Comparison of ENCODE assay signal across 8 mouse cellular contexts in the genomic region with DNA sequence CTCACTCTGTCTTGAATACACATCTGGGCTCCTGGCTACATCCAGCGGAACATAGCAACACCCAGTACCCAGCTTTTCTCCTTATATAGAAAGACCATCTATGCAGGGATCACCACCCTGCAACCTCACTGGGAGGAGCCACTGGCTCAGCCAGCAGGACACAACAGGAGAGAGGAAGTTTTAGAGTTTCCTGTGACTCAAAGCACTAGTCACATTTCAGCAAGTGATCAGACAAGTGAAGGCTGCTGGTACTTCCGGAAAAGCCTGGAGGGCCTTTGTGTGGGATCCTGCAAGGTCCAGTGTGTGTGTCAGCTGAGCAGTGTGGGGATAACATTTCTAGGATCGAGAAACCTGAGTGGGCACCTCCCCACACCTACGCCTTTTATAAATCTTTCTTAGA. TPM values are rescaled to one million over a fixed set of nuclear protein-coding genes. Genes with fewer than 3 reads are reported as not detected.
DNase-seq lines count a peak whose midpoint lies in the region; ATAC-seq and TF ChIP-seq lines count a peak whose summit lies in the region.

No protein-coding gene starts in this region.

- 54% methylated on average over 4 of the region's 4 CpGs for WGBS in embryonic facial prominence, embryonic 15.5 days

- no peak overlapping the region for H3K9ac ChIP-seq in embryonic facial prominence, embryonic 15.5 days

- no peaks in the 10 kb centered on the region for H3K36me3 ChIP-seq in embryonic facial prominence, embryonic 15.5 days

- no peak for ATAC-seq in embryonic facial prominence, embryonic 15.5 days (ENCODE audit: insufficient number of reproducible peaks, low FRiP score, low TSS enrichment, low read depth)
- no peak for ATAC-seq in frontal cortex, adult (ENCODE audit: low TSS enrichment)

- no peaks in the 10 kb centered on the region for H3K27me3 ChIP-seq in embryonic facial prominence, embryonic 15.5 days

- peaks cover 26% of the 10 kb centered on the region for H3K4me1 ChIP-seq in embryonic facial prominence, embryonic 15.5 days

- no peak overlapping the region for H3K4me3 ChIP-seq in left cerebral cortex, adult 2 months
- no peak overlapping the region for H3K4me3 ChIP-seq in embryonic facial prominence, embryonic 15.5 days (replicated peaks)

- H3K9me3 ChIP-seq in embryonic facial prominence, embryonic 15.5 days (replicated peaks), result no peaks in the 10 kb centered on the region

- H3K27ac ChIP-seq in left cerebral cortex, adult 2 months, result peak overlapping the region; percentile 44
- H3K27ac ChIP-seq in embryonic facial prominence, embryonic 15.5 days (replicated peaks), result peak overlapping the region; percentile 55; the same call in 1 of the 2 replicates

- intact Hi-C loops in left cerebral cortex, adult 2 months (cut with DNase I), result no loop called here
- intact Hi-C loops in left cerebral cortex, postnatal 4 days (cut with DNase I), result no loop called here

- no peak for TF ChIP-seq CTCF in left cerebral cortex, adult 2 months (IDR thresholded peaks at IDR 0.05)

- DNase-seq in left cerebral cortex, adult 2 months (ENCODE audit: extremely low spot score in 1 of 2, low spot score in 2 of 2), result no peak
- DNase-seq in left cerebral cortex, postnatal 4 days, result no peak
- DNase-seq in kidney, adult 8-10 months, result peak; percentile 43 to 49
- DNase-seq in lung, postnatal 36 days, result peak; percentile 78
- no peak for DNase-seq in ovary, adult 18-20 months (ENCODE audit: low spot score)
- DNase-seq in cerebellum, adult 11-12 months, result no peak

- no peak overlapping the region for H3K4me2 ChIP-seq in embryonic facial prominence, embryonic 15.5 days (replicated peaks)

RNA-seq across cellular contexts. Expression of a gene that starts 32.4 kb away (rescaled TPM):
- total RNA-seq in left cerebral cortex, adult 2 months (2021), result 1 to 10 TPM; 5.3 to 6.8 TPM
- total RNA-seq in left cerebral cortex, postnatal 4 days (2021), result 1 to 10 TPM; 5.0 to 5.8 TPM
- 10.0 and 11.3 TPM in 2 replicates for polyA plus RNA-seq in embryonic facial prominence, embryonic 15.5 days (2015; fragmentation: Nextera tagmentation; extraction: Ambion mirVana)

RNA-seq across cellular contexts. Expression of a gene that starts 32.6 kb away (rescaled TPM):
- total RNA-seq in left cerebral cortex, adult 2 months (2021), result 10 to 100 TPM; 38.5 to 39.2 TPM
- 10 to 100 TPM; 45.5 to 48.7 TPM for total RNA-seq in left cerebral cortex, postnatal 4 days (2021)
- polyA plus RNA-seq in embryonic facial prominence, embryonic 15.5 days (2015; fragmentation: Nextera tagmentation; extraction: Ambion mirVana), result 70.6 and 70.8 TPM in 2 replicates

Comparison
In these comparisons a context has a peak if more than half of its experiments do, and no peak if none do; other contexts are left out.
1. DNase-seq: peak in kidney, adult 8-10 months (2 of 2) and lung, postnatal 36 days (single experiment); none in left cerebral cortex, adult 2 months (0 of 2), left cerebral cortex, postnatal 4 days (single experiment), ovary, adult 18-20 months (single experiment) and cerebellum, adult 11-12 months (single experiment).